Mouse (Mus musculus): ENCODE measurements around the gene Opcml.

The Opcml gene

DNA sequence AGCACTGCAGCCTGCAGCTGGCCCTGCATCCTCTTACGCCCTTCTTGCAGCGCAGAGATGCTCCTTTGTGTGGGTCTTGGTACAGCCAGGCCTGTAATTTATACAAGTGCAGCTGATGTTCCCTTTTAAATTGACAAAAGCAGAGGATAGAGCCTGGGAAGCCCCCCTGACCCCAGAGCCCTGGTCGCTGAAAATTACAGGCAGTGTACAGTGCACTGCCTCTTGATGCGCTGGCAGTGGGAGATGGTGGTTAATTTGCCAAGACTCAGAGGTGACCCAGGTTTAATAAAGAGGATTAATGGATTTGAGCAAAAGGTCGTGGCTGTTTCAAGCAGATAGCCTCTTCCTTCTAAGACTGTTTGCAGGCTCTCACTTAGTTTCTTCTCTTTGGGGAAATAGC is 39.9 kb downstream of the Opcml start:
- DNase-seq (ENCODE audit: low read depth, low spot score): no peak

DNA sequence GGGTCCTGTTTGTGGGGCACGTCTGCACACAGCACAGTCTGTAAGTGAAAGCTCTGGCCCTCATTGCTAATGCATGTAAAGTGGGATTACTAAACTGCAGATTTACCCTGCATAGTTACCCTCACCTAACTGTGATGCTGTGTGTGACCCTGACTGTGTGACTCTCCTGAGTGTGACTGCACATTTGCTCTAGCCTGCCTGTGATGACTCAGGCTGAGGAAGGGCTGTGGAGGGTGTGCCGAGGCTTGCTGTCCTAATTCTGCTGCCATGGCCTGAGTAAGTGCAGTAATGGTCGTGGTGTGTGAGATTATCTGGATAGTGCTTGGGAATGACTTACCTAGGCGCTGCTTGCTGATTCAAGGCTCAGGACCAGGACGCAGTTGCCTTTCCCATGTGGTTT is 52.2 kb downstream of the Opcml start:
- DNase-seq (ENCODE audit: low read depth, low spot score): no peak

DNA sequence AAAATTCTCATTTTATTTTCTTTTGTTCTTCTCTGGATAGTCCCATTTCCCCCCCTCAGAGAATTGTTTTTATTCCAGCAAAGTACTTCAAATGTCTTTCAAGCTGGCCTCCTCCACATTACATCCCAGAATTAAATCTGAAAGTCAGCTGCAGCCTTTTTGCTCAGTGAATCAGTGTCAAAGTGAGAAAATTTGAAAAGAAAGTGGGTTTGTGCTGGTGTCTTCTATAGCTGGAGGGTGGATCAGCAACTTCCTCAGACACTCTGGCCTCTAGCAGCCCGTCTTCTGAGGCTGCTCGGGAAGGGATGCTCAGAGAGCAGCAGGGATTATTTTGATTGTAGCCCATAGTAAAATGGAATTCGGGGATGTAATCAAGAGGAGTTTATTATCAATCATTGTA is 81.0 kb downstream of the Opcml start:
- DNase-seq (ENCODE audit: low read depth, low spot score): no peak

DNA sequence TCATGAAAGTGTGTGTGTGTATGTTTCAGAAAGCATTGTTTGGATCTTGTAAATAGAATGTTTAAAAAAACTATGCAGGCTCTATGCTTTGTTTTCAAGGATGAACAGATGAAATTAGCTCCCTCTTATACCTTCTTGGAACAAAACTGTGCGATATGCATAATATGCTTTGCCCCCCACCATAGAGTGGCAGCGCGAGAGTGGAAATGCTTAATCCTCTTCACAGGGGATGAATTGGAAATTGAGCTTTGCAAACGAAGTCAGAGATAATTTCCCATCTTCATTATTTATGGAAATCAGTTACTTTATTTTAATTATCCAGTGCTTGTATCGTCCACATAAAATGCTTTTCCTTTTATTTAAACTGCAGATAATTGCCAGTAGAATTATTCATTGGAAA is 99.1 kb downstream of the Opcml start:
- DNase-seq (ENCODE audit: low read depth, low spot score): no peak

DNA sequence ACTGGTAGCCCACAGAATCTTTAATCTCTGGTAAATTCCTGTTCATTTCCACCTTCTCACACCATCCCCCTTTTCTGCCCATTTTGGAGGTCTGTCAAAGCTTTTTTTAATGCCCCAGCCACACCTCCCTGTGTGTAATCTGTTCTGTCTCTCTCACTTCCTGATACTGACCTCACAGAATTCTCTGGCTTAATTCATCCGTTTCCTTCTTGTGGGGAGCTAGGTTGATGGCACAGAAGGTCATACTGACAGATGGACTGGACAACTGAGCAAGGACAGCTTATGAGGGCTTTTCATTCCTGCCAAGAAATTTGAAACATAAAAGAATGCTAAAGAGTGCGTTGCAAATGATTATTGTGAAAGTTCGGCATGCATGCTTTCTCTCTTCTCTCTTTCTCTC is 126.7 kb downstream of the Opcml start:
- no peak for DNase-seq (ENCODE audit: low read depth, low spot score)

DNA sequence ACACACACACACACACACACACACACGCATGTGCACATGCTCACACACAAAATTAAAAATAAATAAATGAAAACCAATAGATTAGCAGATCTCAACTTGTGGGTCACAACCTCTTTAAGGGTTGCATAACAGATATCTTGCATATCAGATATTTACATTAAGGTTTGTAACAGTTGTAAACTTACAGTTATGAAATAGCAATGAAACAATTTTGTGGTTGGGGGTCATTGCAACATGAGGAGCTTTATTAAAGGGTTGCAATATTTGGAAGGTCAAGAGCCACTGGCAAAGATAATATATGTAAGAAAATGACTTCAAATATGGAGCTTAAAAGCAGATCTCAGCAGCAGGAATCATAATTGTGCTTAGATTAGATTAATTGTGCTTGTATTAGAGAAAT is 132.9 kb downstream of the Opcml start:
- no peak for DNase-seq (ENCODE audit: low read depth, low spot score)

DNA sequence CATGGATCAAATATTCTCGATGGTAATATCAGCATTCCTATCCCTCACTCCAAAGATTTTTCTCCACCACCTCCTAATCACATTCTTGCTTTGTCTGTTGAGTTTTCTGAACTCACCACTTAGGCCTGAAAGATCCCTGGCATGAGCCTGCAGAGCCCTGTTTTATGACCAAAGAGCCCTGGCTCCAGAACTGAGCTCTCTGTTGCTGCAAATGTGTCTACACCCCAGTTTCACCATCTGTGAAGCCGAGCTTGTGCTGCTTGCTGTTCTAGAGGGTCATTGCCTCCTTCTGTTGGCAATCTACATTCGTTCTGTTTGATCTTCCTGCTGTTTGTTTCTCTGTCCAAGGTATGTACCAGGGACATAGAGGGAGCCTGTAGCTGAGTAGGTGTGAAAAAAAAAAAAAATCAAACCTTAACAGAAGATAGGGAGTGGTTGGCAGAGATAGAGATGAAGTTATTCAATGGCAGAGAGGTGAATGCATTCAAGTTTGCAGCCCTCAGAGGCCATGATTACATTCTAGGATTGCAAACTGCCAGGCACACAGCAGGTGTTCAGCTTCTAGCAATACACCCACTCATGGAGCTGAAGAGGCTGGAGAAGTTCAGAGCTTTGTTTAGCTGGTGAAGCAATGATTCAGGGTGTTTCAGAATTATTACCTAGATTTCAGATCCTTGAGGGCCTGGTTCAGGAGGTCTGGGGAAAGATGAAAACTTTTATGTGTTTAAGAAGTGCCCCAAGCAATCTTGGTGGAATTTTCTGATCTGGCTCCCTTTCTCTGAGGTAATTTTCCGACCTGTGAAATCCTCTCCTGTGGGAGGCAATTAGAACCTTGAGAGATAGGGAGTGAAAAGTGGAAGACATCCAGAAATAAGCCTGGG is 133.6 kb downstream of the Opcml start:
- DNase-seq (ENCODE audit: low read depth, low spot score): no peak

DNA sequence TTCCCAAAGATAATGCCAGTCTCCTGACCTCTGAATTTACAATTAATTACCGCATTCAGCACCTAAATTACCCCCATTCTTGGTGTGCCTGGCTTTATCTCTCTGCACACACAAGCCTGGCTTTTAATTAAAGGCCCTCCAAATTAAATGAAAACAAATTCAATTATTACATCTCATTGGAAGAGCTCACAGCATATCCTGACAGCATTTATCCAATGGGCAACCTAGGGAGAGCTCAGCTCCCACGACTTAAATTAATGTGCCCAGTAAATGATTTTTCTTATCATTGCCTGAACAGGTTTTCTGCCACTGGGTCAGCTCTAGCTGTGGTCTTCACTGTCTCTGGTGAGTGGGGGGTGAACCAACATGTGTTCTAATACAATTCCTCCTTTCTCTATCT is 135.1 kb downstream of the Opcml start:
- DNase-seq (ENCODE audit: low read depth, low spot score): no peak

DNA sequence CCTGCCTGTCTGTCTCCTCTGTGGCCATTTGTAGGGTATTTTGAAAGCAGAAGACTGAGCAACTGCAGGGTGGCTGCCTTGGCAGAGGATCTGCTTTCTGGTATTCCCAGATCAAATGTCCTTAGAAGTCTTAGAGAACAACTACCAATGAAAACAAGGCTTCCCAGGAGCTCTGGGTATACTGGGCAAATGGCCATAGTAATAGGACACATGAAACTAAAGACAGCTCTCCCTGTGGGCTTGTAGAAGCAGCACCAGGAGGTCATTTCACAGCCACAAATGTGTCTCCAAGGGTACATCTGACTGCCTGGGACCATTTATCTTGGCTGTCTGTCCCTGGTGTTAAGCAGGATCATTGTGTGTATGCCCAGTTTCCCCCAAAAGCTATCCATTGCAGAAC is 146.7 kb downstream of the Opcml start:
- no peak for DNase-seq (ENCODE audit: low read depth, low spot score)

DNA sequence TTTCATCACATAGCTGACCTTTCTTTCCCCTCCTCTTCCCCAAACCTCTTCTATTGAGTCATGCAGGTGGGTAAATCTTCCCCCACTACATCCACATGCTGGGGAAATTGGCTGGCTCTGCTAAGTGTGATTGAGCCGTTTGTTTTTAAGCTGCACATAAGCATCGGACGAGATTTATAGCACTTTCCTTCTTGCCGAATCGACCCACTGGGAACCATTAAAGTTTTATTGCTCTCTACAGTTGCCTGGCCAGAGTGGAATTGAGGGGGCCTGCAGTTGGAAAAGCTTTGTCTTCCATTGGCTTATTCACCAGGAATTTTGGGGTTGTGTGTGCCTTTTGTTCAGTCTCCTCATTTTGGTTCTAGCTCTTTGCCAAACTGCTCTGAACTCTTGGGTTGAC is 147.1 kb downstream of the Opcml start:
- no peak for DNase-seq (ENCODE audit: low read depth, low spot score)

DNA sequence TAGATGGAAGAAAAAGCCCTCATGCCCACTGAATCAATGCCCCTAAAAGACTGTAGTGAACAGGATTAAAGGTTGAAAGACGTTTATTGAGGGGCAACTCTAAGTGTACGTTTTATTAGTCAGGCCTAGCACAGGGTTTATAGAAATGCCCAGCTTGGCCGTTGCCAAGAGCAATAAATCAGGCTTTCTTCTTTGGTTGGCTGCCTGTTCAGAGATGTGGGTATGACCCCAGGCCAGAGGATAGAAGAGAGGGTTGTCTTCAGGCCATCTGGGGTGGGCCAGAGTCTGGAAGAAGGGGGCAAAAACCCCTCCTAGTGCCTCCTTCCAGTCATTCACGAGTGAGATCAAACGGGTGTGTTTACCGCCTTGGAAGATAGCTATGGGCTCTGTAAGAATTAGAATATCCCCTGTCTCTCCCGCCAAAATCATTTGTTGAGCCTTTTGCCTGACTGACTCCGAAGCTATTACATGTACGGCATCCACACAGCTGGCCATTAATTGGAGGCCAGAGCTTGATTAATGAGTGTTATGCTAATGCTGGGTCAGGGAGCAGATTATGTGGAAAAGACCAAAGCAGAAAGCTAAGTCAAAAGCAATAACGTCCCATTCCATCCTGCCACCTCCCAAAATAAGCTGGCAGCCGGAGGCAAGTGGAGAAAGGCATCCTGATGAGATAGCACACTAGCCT is 154.9 kb downstream of the Opcml start:
- DNase-seq (ENCODE audit: low read depth, low spot score): no peak

DNA sequence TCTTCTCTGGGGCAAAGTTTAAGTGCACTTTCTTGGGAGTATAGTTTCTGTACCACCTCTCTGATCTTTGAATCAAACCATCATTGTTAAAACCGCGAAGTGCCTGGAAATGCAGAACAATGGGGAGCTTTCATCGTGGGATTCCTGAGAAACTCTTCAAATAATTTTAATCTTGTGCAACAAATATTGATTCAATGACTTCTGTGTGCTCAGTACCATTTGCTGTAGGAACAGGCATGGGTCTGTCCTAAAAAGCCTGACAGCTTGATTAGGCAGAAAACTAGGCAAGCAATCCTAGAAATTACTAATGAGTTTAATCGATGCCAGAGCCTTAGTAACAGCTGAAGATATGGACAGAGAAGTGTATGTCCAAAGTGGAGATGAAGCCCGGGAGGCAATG is 160.5 kb downstream of the Opcml start:
- DNase-seq (ENCODE audit: low read depth, low spot score): no peak

DNA sequence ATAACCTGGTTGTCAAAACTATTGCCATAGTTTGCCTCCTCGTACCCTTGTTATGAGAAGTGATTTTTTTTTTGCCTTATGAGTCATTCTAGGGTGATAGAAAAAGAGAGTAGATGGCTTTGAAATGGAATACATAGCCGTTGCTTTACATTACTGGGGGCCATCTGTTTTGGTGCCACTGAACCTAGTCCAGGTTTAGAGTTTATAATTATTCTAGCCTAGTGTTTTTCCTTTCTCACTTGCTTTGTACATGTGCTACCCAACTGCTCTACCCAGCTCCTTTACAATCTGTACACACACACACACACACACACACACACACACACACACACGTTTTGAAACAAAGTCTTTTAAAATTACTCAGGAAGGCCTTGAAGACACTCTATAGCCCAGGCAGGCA is 171.1 kb downstream of the Opcml start:
- no peak for DNase-seq (ENCODE audit: low read depth, low spot score)

DNA sequence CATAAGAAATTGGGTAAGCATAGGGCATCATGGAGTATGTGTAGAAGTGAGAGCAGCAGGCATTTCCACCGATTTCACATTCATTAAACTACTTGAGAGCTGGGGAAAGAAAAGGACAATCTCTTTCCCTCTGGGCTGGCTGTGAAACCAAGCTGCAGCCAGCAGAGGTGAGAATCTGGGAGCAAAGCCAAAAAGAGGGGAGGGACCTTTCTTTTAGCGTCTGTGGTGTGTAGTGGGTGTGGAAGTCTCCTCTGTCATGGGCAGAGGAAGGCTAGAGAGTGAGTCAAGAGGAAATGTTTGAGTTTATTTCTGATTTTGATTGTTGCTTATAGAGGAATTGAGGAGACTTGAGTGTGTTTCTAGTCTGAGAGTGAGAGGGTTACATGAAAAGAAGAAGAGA is 172.8 kb downstream of the Opcml start:
- DNase-seq (ENCODE audit: low read depth, low spot score): no peak

DNA sequence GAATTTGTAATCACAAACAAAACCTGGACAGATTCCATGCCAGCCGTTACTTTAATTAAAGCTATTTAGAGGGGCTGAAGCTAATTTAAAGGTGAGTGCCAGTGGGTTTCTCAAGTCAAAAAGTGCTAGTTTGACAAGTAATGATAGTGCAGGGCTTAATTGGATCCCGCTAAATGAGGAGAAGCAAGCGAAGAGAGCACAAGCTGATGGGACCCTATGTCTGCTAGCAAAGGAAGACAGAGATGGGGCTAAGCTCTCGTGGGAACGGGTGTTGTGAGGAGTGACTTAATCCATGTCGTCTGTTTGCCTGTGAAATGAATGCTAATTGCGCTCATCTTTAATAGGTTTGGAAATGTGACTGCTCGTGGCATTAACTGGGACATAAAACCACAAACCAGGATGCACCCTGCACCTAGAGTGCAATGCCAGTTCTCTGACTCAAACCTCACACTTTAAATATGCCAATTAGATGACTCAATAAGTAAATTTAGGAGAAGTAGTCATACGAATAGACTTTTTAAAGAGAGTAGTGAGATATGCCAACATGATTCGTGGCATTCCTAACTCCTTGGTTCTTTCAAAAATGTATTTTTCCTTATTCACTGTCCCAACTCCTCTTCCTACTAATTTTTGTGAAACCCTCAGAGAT is 174.5 kb downstream of the Opcml start:
- no peak for DNase-seq (ENCODE audit: low read depth, low spot score)

DNA sequence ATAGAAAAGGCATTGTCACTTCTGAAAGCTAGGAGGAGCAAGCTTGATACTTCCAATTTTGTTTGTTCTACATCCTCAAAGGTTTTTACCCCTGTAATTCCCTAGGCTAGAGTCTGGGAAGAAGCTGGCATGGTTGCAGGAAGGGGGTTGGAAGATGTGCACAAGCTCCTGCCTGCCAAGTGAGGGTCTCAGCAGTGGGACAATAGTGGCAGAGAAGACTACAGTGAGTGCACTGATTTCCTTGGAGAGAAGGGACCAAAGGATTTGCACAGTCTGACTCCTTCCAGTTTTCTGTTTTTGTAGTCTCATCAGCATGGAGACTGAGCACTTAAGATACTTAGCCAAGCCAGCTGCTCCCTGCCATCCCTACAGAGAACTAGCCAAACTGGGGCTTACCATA is 177.7 kb downstream of the Opcml start:
- DNase-seq (ENCODE audit: low read depth, low spot score): no peak

DNA sequence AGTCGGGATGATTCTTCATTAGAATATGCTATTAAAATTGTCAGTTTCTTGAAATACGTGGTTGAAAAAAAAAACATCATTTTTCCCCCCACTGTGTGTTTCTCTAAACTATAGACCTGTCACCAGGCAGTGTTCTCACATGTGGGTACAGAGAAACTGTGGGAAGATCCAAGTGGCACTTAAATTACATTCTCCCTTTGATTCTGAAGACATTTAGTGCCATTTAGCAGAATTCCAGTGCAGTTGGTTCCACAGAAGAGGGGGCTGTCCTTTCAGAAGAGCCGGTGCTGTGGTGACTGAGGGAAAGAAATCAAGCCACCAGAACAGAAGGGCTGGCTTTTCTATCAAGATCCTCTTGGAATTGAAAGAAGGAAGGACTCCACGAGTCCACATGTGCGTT is 181.7 kb downstream of the Opcml start:
- no peak for DNase-seq (ENCODE audit: low read depth, low spot score)

DNA sequence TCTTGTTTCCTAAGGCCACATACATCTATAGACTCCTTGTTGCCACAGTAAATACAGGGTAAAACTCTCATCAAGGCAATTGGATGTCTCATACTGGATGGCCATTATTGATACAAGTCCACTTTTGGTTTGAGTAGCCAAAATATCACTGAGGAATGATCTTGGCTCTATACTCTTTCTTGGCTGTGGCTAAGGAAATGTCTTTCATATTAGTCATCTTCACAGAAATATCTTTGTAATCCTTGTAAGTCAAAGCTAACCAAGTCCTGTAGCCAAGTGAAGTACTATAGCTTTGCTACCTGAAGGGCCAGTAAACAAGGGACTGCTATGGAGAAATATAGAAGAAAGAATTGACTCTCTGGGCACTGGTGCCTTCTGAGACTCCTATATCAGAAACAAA is 192.0 kb downstream of the Opcml start:
- DNase-seq (ENCODE audit: low read depth, low spot score): no peak

DNA sequence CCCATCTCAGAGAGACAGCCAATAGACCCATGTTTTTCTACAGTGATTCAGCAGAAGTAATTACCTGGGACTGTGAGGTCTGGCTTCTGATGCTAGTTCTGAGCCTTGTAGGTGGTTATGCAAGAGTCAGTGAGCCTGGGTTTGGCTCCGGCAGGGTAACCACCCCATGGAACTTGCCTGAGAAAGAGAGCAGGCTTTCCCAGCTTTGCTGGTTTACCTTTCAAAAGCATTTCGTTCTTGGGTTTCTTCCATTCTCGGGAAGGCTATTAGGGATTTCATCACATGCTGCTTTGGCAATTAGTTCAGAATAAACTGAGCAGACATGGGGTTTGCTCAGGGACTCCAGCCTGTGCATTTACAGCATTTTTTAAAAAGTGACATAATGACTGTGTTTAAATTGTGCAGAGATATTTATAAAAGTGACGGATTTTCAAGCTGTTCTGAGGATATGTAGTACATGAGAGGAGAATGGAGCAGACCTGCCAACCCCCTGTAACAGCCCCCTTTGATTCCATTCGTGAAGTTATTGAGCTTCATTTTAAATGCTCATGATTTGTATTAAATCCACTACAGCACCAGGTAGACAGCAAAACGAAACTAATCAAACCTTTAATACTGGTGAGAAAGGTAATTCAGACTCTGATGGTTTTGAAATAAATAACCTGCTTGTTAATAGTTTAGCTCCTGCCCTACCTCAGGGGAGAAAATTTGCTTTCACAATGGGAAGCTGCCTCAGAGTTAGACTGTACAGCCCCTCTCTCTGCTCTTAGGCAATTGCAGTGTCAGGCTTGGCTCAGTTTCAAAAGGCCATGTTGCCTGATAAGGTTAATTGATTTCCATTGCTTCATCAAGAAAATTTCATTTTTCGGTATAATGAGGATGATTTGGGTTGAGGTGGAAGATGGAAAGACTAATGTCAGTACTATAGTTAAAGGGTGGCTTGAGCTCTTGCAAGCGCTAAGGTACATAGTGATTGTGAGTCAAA is 196.3 kb downstream of the Opcml start:
- no peak for DNase-seq (ENCODE audit: low read depth, low spot score)

DNA sequence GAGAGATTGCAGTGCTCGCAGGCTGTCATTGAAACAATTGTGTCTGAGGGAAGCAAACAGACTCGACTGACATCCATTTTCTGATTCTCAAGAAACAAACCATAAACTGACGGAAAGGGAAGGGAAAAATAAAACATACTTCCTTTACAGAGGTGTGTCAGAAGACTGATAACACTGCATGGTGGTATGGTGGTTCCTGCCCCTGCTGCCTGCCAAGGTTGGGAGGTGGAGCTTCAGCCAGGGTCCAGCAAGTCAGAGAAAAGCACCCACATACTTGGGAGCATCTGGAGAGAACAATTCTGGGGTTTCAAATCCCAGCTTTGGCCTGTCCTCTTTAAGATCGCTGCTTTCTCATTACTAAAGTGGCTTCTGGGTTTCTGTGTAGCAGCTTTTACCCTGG is 201.0 kb downstream of the Opcml start:
- no peak for DNase-seq (ENCODE audit: low read depth, low spot score)

DNA sequence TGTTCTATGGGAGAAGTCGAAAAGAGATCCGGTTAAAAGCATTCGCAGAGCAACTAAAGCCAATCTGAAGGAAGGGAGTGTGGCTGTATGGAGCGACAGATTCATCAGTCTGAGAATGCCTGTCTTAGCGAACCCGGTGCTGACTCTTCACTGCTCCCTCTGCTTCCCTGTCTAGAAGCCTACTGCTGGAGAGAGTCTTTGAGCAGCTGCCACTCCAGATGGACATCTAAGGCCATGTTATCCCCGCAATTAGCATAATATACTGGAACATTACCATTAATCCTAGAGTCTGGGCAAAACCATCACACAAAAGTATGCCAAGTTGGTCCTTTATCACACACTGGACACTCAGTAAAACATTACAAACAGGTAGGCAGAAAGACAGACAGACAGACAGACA is 206.0 kb downstream of the Opcml start:
- DNase-seq (ENCODE audit: low read depth, low spot score): no peak

DNA sequence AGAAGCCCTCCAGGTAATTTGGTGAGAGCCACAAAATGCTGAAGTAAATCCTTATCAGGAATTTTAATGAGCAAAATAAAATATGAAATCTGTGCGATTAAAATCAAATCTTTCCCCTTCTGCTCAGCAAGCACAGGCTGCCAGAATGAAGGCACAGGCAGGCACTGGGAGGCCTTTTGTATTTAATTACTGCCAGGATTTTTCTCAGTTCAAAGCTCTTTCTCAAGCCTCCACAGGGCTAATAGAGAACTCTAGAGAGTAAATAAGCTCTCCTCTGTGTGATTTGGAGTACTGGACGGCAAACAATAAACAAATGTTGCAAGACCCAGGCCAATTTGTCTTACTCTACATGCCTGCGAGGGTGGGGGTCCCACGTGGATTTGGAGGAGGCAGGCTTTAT is 208.2 kb downstream of the Opcml start:
- DNase-seq (ENCODE audit: low read depth, low spot score): no peak
